ENCODE assay signal across 11 mouse cellular contexts in genomic region chr2:174312661-174313060, GRCm38 (mm10). TPM values are rescaled to one million over a fixed set of nuclear protein-coding genes. Genes with fewer than 3 reads are reported as not detected.
DNase-seq lines count a peak whose midpoint lies in the region; ATAC-seq and TF ChIP-seq lines count a peak whose summit lies in the region.
"Had no signal": no experiment of that assay in that cellular context is flagged by ENCODE, and none has a peak within 500 bp of the region (broad histone marks: within the 10 kb centered on the region; RNA-seq: fewer than 3 reads in every experiment).

No protein-coding gene starts in this region.

- no peaks in the 10 kb centered on the region; the same call in 1 of the 2 replicates for H3K4me1 ChIP-seq in heart, embryonic 16.5 days (ENCODE audit: control insufficient read depth, insufficient read depth, low read length)
- H3K4me1 ChIP-seq in lung, postnatal 0 days (ENCODE audit: insufficient read depth, low read depth, low read length) = no peaks in the 10 kb centered on the region
- peaks cover 6% of the 10 kb centered on the region; the same call in 1 of the 2 replicates for H3K4me1 ChIP-seq in intestine, embryonic 16.5 days (ENCODE audit: control insufficient read depth, insufficient read depth, low read length)
- H3K4me1 ChIP-seq in stomach, embryonic 16.5 days (ENCODE audit: control insufficient read depth, insufficient read depth, low read length) = peaks cover 8% of the 10 kb centered on the region

- no peaks in the 10 kb centered on the region for H3K27me3 ChIP-seq in heart, embryonic 16.5 days (ENCODE audit: control insufficient read depth, insufficient read depth, low read length)
- no peaks in the 10 kb centered on the region for H3K27me3 ChIP-seq in lung, postnatal 0 days (replicated peaks; ENCODE audit: insufficient read depth, low read length)
- no peaks in the 10 kb centered on the region for H3K27me3 ChIP-seq in intestine, embryonic 16.5 days (replicated peaks; ENCODE audit: control insufficient read depth, insufficient read depth, low read length)
- no peaks in the 10 kb centered on the region for H3K27me3 ChIP-seq in stomach, embryonic 16.5 days (ENCODE audit: control insufficient read depth, insufficient read depth, low read length)

- intact Hi-C loops in heart, postnatal 10 days (cut with DNase I) = loop anchor here (1.0 to 5.0 kb wide), 4 partner anchors 140 to 588 kb away; no protein-coding TSS in a partner anchor

- H3K36me3 ChIP-seq in heart, embryonic 16.5 days (ENCODE audit: control insufficient read depth, insufficient read depth) = no peaks in the 10 kb centered on the region
- H3K36me3 ChIP-seq in lung, postnatal 0 days (ENCODE audit: insufficient read depth, low read length) = no peaks in the 10 kb centered on the region
- H3K36me3 ChIP-seq in intestine, embryonic 16.5 days (ENCODE audit: control insufficient read depth, insufficient read depth, low read length) = no peaks in the 10 kb centered on the region
- H3K36me3 ChIP-seq in stomach, embryonic 16.5 days (ENCODE audit: control insufficient read depth, insufficient read depth, low read length) = no peaks in the 10 kb centered on the region
- H3K36me3 ChIP-seq: heart, embryonic 10.5 days; liver, embryonic 15.5 days had no signal

- no peaks in the 10 kb centered on the region for H3K9me3 ChIP-seq in heart, embryonic 16.5 days (replicated peaks; ENCODE audit: control insufficient read depth, low read length)
- H3K9me3 ChIP-seq in lung, postnatal 0 days (ENCODE audit: low read length) = no peaks in the 10 kb centered on the region
- no peaks in the 10 kb centered on the region for H3K9me3 ChIP-seq in intestine, embryonic 16.5 days (ENCODE audit: control insufficient read depth, low read length)
- H3K9me3 ChIP-seq in stomach, embryonic 16.5 days (replicated peaks; ENCODE audit: control insufficient read depth, low read length) = no peaks in the 10 kb centered on the region
- H3K9me3 ChIP-seq: heart, embryonic 10.5 days; liver, embryonic 15.5 days; megakaryocyte, embryonic 14.5 days had no signal

- no peak overlapping the region for H3K4me2 ChIP-seq in heart, embryonic 16.5 days (ENCODE audit: low read depth, low read length)
- H3K4me2 ChIP-seq in lung, postnatal 0 days (replicated peaks; ENCODE audit: low read depth, low read length) = 0 out of 2 replicates have a peak overlapping the region, but pooled peaks have one; percentile 2
- no peak overlapping the region for H3K4me2 ChIP-seq in intestine, embryonic 16.5 days (ENCODE audit: low read depth, low read length)
- no peak overlapping the region for H3K4me2 ChIP-seq in stomach, embryonic 16.5 days (ENCODE audit: low read depth, low read length)
- H3K4me2 ChIP-seq: liver, embryonic 15.5 days had no signal

- H3K9ac ChIP-seq in heart, embryonic 16.5 days (ENCODE audit: low read length) = no peak overlapping the region
- H3K9ac ChIP-seq in lung, postnatal 0 days (replicated peaks; ENCODE audit: low read depth) = no peak overlapping the region
- no peak overlapping the region for H3K9ac ChIP-seq in intestine, embryonic 16.5 days (ENCODE audit: low read depth, low read length)
- H3K9ac ChIP-seq in stomach, embryonic 16.5 days (ENCODE audit: low read length) = no peak overlapping the region; the same call in 1 of the 2 replicates
- H3K9ac ChIP-seq: liver, embryonic 15.5 days had no signal

- H3K4me3 ChIP-seq in heart, embryonic 16.5 days (ENCODE audit: low read length) = no peak overlapping the region
- no peak overlapping the region for H3K4me3 ChIP-seq in lung, postnatal 0 days (ENCODE audit: low read depth, low read length)
- no peak overlapping the region for H3K4me3 ChIP-seq in intestine, embryonic 16.5 days (ENCODE audit: low read length)
- no peak overlapping the region for H3K4me3 ChIP-seq in stomach, embryonic 16.5 days (replicated peaks; ENCODE audit: low read length)
- H3K4me3 ChIP-seq: heart, embryonic 10.5 days; liver, embryonic 15.5 days; megakaryocyte, embryonic 14.5 days had no signal

- H3K27ac ChIP-seq in heart, embryonic 16.5 days (ENCODE audit: low read length) = 0 out of 2 replicates have a peak overlapping the region, but pooled peaks have one; percentile 24
- peak overlapping the region; percentile 38 for H3K27ac ChIP-seq in lung, postnatal 0 days (ENCODE audit: low read length)
- H3K27ac ChIP-seq in intestine, embryonic 16.5 days (ENCODE audit: low read length) = no peak overlapping the region
- peak overlapping the region; percentile 54; the same call in 1 of the 2 replicates for H3K27ac ChIP-seq in stomach, embryonic 16.5 days (ENCODE audit: low read length)
- H3K27ac ChIP-seq: heart, embryonic 10.5 days; liver, embryonic 15.5 days had no signal

- TF ChIP-seq EP300 in lung, postnatal 0 days (IDR thresholded peaks at IDR 0.05) = no peak

- no peak for ATAC-seq in heart, embryonic 16.5 days (replicated peaks; ENCODE audit: extremely low read depth, insufficient read depth, low FRiP score)
- ATAC-seq in lung, postnatal 0 days = peak; percentile 59
- ATAC-seq in intestine, embryonic 16.5 days = peak; percentile 41
- ATAC-seq in stomach, embryonic 16.5 days (ENCODE audit: insufficient read depth, low FRiP score) = 0 out of 2 replicates have a peak, but pooled peaks have one; percentile 1

- TF ChIP-seq CTCF in lung, postnatal 0 days (IDR thresholded peaks at IDR 0.05) = no peak

- DNase-seq in heart, postnatal 10 days = no peak
- no peak for DNase-seq in lung, postnatal 0 days (ENCODE audit: low spot score)
- no peak for DNase-seq in lung, adult 18-20 months
- DNase-seq in cerebellum, adult 11 months = no peak
- DNase-seq: gastrocnemius, postnatal 25 days had no signal

- 87% methylated on average over 2 of the region's 2 CpGs for WGBS in heart, embryonic 16.5 days
- 48% methylated on average over 2 of the region's 2 CpGs for WGBS in lung, postnatal 0 days
- WGBS in intestine, embryonic 16.5 days = 57% methylated on average over 2 of the region's 2 CpGs
- 57% methylated on average over 2 of the region's 2 CpGs for WGBS in stomach, embryonic 16.5 days

RNA-seq across cellular contexts. Expression of gene Gnas, which starts 28.5 kb away (rescaled TPM):
- polyA plus RNA-seq in heart, embryonic 16.5 days (2015; fragmentation: Nextera tagmentation; extraction: Ambion mirVana) = 1,284 and 1,464 TPM in 2 replicates
- 1,000 to 10,000 TPM; 1,834 to 2,103 TPM for total RNA-seq in heart, postnatal 10 days (2021)
- 1,238 and 1,252 TPM in 2 replicates for polyA plus RNA-seq in lung, postnatal 0 days (2015; fragmentation: Nextera tagmentation; extraction: Ambion mirVana)
- 402 and 775 TPM in 2 replicates for polyA plus RNA-seq in intestine, embryonic 16.5 days (2015; fragmentation: Nextera tagmentation; extraction: Ambion mirVana)
- polyA plus RNA-seq in stomach, embryonic 16.5 days (2015; fragmentation: Nextera tagmentation; extraction: Ambion mirVana) = 581 and 721 TPM in 2 replicates

RNA-seq across cellular contexts. Expression of gene Gm20721, which starts 33.9 kb away (rescaled TPM):
- polyA plus RNA-seq in heart, embryonic 16.5 days (2015; fragmentation: Nextera tagmentation; extraction: Ambion mirVana) = 33.4 and 41.6 TPM in 2 replicates
- 1 to 10 TPM; 2.4 to 2.8 TPM for total RNA-seq in heart, postnatal 10 days (2021)
- polyA plus RNA-seq in lung, postnatal 0 days (2015; fragmentation: Nextera tagmentation; extraction: Ambion mirVana) = 4.8 and 9.6 TPM in 2 replicates
- polyA plus RNA-seq in intestine, embryonic 16.5 days (2015; fragmentation: Nextera tagmentation; extraction: Ambion mirVana) = 37.0 and 98.1 TPM in 2 replicates
- 34.1 and 63.1 TPM in 2 replicates for polyA plus RNA-seq in stomach, embryonic 16.5 days (2015; fragmentation: Nextera tagmentation; extraction: Ambion mirVana)
